Mouse (Mus musculus) heart, postnatal 4 days (tissue): ENCODE measurements around the gene Nrg4. TPM values are rescaled to one million over a fixed set of nuclear protein-coding genes. Genes with fewer than 3 reads are reported as not detected.

Experiments used
- DNase-seq: peaks from one replicate; pipeline ENCODE4 v3.0.0; 2021
- total RNA-seq, 2 experiments: library from RNA; stranded (reverse); gene quantifications; 2 replicates each; pipeline ENCODE4 v1.2.3; 2021

Nrg4 gene
- total RNA-seq, 2 experiments from 2014 or later, result 0.71 to 1.2 TPM

GRCm38 (mm10) chr9:55313619-55314261 is 12.9 kb downstream of the Nrg4 start:
- no peak for DNase-seq

GRCm38 (mm10) chr9:55311560-55311959 is 15.1 kb downstream of the Nrg4 start:
- DNase-seq, result peak; percentile 81

- no peak for DNase-seq
These were observed 18.2 kb downstream of the Nrg4 start for GRCm38 (mm10) chr9:55308455-55308854.

GRCm38 (mm10) chr9:55307557-55307956 is 19.1 kb downstream of the Nrg4 start:
- DNase-seq, result no peak

GRCm38 (mm10) chr9:55307066-55307465 is 19.6 kb downstream of the Nrg4 start:
- DNase-seq, result no peak

- no peak for DNase-seq
These were observed 30.4 kb downstream of the Nrg4 start for GRCm38 (mm10) chr9:55296221-55296620.

GRCm38 (mm10) chr9:55291966-55292365 is 34.7 kb downstream of the Nrg4 start:
- no peak for DNase-seq

- DNase-seq, result no peak
These were observed 37.0 kb downstream of the Nrg4 start for GRCm38 (mm10) chr9:55289475-55290198.

- no peak for DNase-seq
These were observed 41.4 kb downstream of the Nrg4 start for GRCm38 (mm10) chr9:55285197-55285596.

- DNase-seq, result no peak
These were observed 43.1 kb downstream of the Nrg4 start for GRCm38 (mm10) chr9:55283516-55283915.

GRCm38 (mm10) chr9:55279114-55279825 is 47.4 kb downstream of the Nrg4 start:
- no peak for DNase-seq

GRCm38 (mm10) chr9:55277562-55277961 is 49.1 kb downstream of the Nrg4 start:
- DNase-seq, result no peak

GRCm38 (mm10) chr9:55273906-55274305 is 52.7 kb downstream of the Nrg4 start:
- no peak for DNase-seq

- no peak for DNase-seq
These were observed 54.6 kb downstream of the Nrg4 start for GRCm38 (mm10) chr9:55271960-55272560.

GRCm38 (mm10) chr9:55264356-55265302 is 62.0 kb downstream of the Nrg4 start:
- DNase-seq, result no peak

- no peak for DNase-seq
These were observed 66.9 kb downstream of the Nrg4 start for GRCm38 (mm10) chr9:55259741-55260140.

GRCm38 (mm10) chr9:55257105-55257504 is 69.5 kb downstream of the Nrg4 start:
- no peak for DNase-seq

- DNase-seq, result no peak
These were observed 71.0 kb downstream of the Nrg4 start for GRCm38 (mm10) chr9:55255604-55256003.

- DNase-seq, result no peak
These were observed 71.6 kb downstream of the Nrg4 start for GRCm38 (mm10) chr9:55255056-55255455.

- DNase-seq, result no peak
These were observed 72.8 kb downstream of the Nrg4 start for GRCm38 (mm10) chr9:55253849-55254248.

GRCm38 (mm10) chr9:55252097-55252496 is 74.5 kb downstream of the Nrg4 start:
- peak; percentile 25 for DNase-seq
